Mouse (Mus musculus): Measurements from ENCODE around the gene Gm42674.

Gene Gm42674

DNA sequence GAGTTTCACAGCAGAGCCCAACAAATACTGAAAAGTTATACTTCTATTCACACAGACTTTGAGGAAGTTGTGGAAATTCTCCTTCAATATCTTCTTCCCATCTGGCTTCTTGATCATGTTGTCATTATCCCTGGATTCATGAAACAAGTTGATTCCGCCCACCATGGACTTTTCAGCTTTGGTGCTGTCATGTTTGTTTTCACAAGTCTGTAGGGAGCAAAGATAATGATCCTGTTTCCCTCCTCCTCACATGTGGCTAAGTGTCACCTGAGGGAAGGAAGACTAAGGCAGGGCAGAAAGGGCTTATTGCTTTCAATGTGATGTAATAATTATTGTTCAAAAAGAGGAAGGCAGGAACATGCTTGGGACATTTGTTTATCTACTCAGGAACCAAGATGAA lies 45.6 kb downstream of the Gm42674 start:
- in situ Hi-C loops (cut with MboI; ENCODE audit: low pct_unique_long_range_greater_than_20kb in 1 of 2, low sequenced_read_pairs in 2 of 2, unreplicated experiment in 1 of 2): no loop called here

DNA sequence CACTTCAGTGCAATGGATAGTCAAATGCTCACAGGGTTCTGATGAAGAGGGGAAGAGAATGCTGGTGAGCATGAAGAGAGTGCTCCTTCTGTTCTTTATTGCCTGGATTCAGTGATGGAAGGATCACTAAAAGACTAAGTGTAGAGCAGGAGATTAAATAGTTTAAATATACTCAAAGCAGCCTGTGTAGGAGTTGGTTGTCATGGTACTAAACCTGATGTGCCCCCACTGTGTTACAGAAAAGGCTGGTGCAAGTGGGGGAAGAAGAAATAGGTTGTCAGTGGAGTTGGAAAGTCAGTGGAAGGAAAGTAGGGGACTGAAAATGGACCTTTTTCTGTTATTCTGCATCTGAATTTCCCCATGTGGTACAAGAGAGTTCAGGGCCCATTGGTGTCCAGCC lies 47.3 kb downstream of the Gm42674 start:
- in situ Hi-C loops (cut with MboI; ENCODE audit: low pct_unique_long_range_greater_than_20kb in 1 of 2, low sequenced_read_pairs in 2 of 2, unreplicated experiment in 1 of 2): no loop called here

DNA sequence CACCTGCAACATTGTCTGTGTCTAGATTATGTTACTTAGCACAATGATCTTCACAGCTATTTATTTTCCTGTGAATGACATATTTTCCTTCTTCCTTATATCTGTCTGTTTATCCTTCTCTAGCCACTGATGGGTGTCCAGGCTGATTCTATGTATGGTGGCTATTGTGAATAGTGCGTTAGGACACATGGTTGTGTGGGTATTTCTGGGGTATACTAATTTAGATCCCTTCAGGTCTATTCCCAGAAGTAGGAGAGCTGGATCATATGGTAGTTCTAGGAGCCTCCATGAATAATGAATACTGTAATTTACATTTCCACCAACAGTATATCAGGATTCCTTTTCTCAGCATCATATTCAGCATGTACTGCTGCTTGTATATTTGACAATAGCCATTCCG lies 48.1 kb downstream of the Gm42674 start:
- in situ Hi-C loops (cut with MboI; ENCODE audit: low pct_unique_long_range_greater_than_20kb in 1 of 2, low sequenced_read_pairs in 2 of 2, unreplicated experiment in 1 of 2): loop anchor here in 1 of 2 experiments (10.0 kb wide), 2 partner anchors 55 to 65 kb away; no protein-coding TSS in a partner anchor

DNA sequence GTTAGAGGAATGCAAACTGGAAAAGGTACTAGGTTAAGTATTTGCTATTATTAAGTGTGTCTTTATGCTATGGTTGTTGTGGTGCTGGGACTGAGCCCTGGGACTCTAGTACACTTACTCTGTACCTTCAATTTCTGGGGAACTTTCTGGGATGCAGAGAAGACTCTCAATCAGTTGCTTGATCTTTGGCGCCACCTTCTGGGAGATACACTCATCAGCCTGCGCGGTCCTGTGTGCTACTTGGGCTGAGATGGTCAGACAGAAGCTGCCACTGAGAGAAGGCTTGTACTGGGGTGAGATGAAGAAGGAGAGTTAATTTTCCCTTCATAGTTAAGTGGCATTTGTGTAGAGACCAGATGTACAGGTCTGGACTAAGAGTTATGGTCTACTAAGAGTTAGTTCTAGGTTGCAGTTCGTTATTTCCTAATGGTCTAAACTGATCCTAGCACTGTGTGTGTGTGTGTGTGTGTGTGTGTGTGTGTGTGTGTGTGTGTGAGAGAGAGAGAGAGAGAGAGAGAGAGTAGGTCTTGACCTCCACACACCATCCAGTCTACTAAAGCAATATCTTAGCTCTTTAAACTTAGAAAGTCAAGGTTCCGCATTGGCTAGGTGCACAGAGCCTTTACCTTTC lies 51.3 kb downstream of the Gm42674 start:
- in situ Hi-C loops (cut with MboI; ENCODE audit: low pct_unique_long_range_greater_than_20kb in 1 of 2, low sequenced_read_pairs in 2 of 2, unreplicated experiment in 1 of 2): loop anchor here in 1 of 2 experiments (10.0 kb wide), 2 partner anchors 52 to 68 kb away; no protein-coding TSS in a partner anchor

DNA sequence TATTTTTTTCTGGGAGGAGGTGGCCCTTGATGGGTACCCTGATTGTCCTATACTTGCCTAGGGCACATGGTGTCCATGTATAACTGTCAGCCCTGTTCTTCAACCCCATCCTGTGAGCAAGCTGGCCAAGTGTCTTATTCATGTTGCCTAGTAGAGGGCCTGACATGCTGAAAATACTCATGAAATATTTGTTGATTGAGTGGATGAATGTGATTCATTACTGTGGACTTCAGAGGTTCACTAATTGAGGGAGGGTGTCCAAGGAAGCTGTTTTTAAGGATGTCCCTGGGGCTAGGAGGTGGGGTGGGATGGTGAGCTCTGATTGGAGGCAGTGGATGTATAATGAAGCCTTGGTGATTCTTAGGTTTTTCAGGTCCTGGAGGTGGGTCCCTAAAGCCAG lies 52.0 kb downstream of the Gm42674 start, which contains the start of gene S100a7a:
Gene S100a7a, plus strand, starts transcription at position 301 of the 400 bp plus-strand sequence.
- in situ Hi-C loops (cut with MboI; ENCODE audit: low pct_unique_long_range_greater_than_20kb in 1 of 2, low sequenced_read_pairs in 2 of 2, unreplicated experiment in 1 of 2): loop anchor here in 1 of 2 experiments (10.0 kb wide), 2 partner anchors 51 to 69 kb away; no protein-coding TSS in a partner anchor
